Mouse (Mus musculus) forebrain, embryonic 11.5 days (tissue): ENCODE results near the gene Mafb. TPM values are rescaled to one million over a fixed set of nuclear protein-coding genes. Genes with fewer than 3 reads are reported as not detected.
A peak's percentile ranks its signal among the peaks of the same experiment; 100 is the strongest.

Experiments used
- ATAC-seq: fragments of 200-750 bp; cut with Nextera tagmentation; replicated peaks from 2 replicates; pipeline ENCODE4 v1.8.0; 2017; ENCODE audit warnings: moderate TSS enrichment; ENCODE audit not compliant: low FRiP score
- DNase-seq: peaks from one replicate; pipeline ENCODE4 v3.0.0-alpha.2; 2017; ENCODE audit warnings: low spot score
- H3K27ac ChIP-seq: fragments of 300-500 bp; sonication (generic); 2 replicates; pipeline ENCODE4 v1.5.1; 2014; ENCODE audit warnings: low read depth, low read length
- H3K27me3 ChIP-seq: fragments of 300-500 bp; sonication (generic); 2 replicates; pipeline ENCODE4 v1.6.1; 2014; ENCODE audit warnings: mild to moderate bottlenecking, low read length, mixed read lengths; ENCODE audit not compliant: control insufficient read depth, insufficient read depth
- H3K36me3 ChIP-seq: fragments of 300-500 bp; sonication (generic); 2 replicates; pipeline ENCODE4 v1.6.1; 2014; ENCODE audit warnings: mild to moderate bottlenecking, low read length, moderate library complexity, mixed read lengths; ENCODE audit not compliant: control insufficient read depth, insufficient read depth
- H3K4me1 ChIP-seq: fragments of 300-500 bp; sonication (generic); replicated peaks from 2 replicates; pipeline ENCODE4 v1.6.1; 2014; ENCODE audit warnings: low read length, mixed read lengths; ENCODE audit not compliant: control insufficient read depth, insufficient read depth
- H3K4me2 ChIP-seq: fragments of 300-500 bp; sonication (generic); 2 replicates; pipeline ENCODE4 v1.6.1; 2014; ENCODE audit warnings: low read depth, mild to moderate bottlenecking, low read length, moderate library complexity, mixed read lengths; ENCODE audit not compliant: severe bottlenecking
- H3K4me3 ChIP-seq: fragments of 300-500 bp; sonication (generic); 2 replicates; pipeline ENCODE4 v1.5.1; 2014; ENCODE audit warnings: low read depth, low read length
- H3K9ac ChIP-seq: fragments of 300-500 bp; sonication (generic); 2 replicates; pipeline ENCODE4 v1.6.1; 2014; ENCODE audit warnings: low read length
- H3K9me3 ChIP-seq: fragments of 300-500 bp; sonication (generic); 2 replicates; pipeline ENCODE4 v1.6.1; 2016; ENCODE audit warnings: low read length, mixed read lengths; ENCODE audit not compliant: control insufficient read depth
- WGBS: fragments of 180-500 bp; shearing (Covaris S2); extraction: QIAGEN DNeasy Blood & Tissue Kit; methylation state at CpG from one replicate; pipeline ENCODE4 v1.1.7; 2014; 5-methylcytosine and 5-hydroxymethylcytosine counted together
- polyA plus RNA-seq: library from polyadenylated mRNA; unstranded; fragments of >200 nt; fragmentation: Nextera tagmentation; extraction: Ambion mirVana; gene quantifications from 2 replicates; pipeline ENCODE4 v1.2.1, GENCODE M21; 2014

Mafb gene
- polyA plus RNA-seq, 1 experiment from 2014 or later = 5.3 TPM

- Histone ChIP-seq H3K4me1 (peaks cover 3% of the 10 kb centered on the region; the same call in 1 of the 2 replicates), H3K27ac (no peak overlapping the region), H3K9me3 (no peaks in the 10 kb centered on the region)
These were observed 21.2 kb downstream of the Mafb start for GRCm38 (mm10) chr2:160345644-160346043.

GRCm38 (mm10) chr2:160340121-160340520 is 26.7 kb downstream of the Mafb start:
- H3K27me3 ChIP-seq = no peaks in the 10 kb centered on the region; the same call in 1 of the 2 replicates
- ATAC-seq (no peak), DNase-seq (no peak)
- H3K4me2 ChIP-seq = no peak overlapping the region
- H3K9ac ChIP-seq = no peak overlapping the region
- no peak overlapping the region for H3K4me3 ChIP-seq
- H3K27ac ChIP-seq = no peak overlapping the region
- no peaks in the 10 kb centered on the region for H3K36me3 ChIP-seq
- H3K4me1 ChIP-seq = no peaks in the 10 kb centered on the region
- WGBS = 72% methylated on average over 4 of the region's 4 CpGs
- no peaks in the 10 kb centered on the region for H3K9me3 ChIP-seq

More at GRCm38 (mm10) chr2:160345644-160346043, 21.2 kb downstream of the Mafb start:
- ATAC-seq = no peak
- H3K27me3 ChIP-seq = no peaks in the 10 kb centered on the region; the same call in 1 of the 2 replicates
- no peak for DNase-seq
- no peaks in the 10 kb centered on the region for H3K36me3 ChIP-seq
- H3K9ac ChIP-seq = no peak overlapping the region
- H3K4me2 ChIP-seq = no peak overlapping the region
- H3K4me3 ChIP-seq = no peak overlapping the region

DNA sequence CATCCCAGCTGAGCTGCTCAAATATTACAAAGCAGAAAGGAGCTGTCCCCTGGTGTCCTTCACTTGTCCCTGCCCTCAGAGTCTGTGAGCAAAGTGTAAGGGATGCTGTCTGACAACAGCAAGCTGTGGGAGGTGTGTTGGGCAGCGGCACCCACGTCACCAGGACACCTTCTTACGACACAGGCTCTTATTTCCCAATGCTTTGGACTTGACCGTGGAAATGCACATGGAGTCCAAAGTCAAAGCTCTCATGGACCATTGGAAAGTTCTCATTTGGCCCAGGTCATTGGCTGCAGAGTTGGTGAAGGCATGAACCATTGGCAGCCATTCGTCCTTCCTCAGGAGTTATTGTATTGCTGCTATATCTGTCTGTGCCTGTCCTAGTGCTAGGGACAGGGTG is 27.3 kb downstream of the Mafb start:
- Histone ChIP-seq H3K4me1 (no peaks in the 10 kb centered on the region), H3K9me3 (no peaks in the 10 kb centered on the region), H3K36me3 (no peaks in the 10 kb centered on the region), H3K9ac (no peak overlapping the region), H3K27me3 (no peaks in the 10 kb centered on the region; the same call in 1 of the 2 replicates), H3K4me2 (no peak overlapping the region), H3K27ac (no peak overlapping the region), H3K4me3 (no peak overlapping the region)
- DNase-seq = no peak
- 94% methylated on average over 5 of the region's 5 CpGs for WGBS
- no peak for ATAC-seq

DNA sequence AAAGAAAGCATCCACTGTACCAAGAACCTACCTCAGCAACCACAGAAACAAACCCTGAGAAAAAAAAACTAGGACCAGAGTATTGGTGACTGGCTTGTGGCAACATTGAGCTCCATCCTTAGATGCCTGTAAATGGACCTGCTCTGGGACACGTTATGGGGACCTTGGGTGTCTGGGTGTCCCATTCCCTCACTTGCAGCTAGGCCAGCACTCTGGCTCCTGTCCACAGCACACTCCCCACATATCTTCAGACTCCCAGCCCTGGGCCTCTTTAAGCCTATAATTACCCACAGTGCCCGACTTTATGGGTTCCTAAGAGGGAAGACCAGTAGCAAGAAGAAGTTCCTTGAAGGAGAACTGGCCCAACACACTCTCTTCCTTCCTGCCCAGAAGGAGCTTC is 30.8 kb downstream of the Mafb start:
- DNase-seq = no peak
- no peaks in the 10 kb centered on the region for H3K9me3 ChIP-seq
- ATAC-seq = no peak
- H3K27ac ChIP-seq = no peak overlapping the region
- WGBS = 64% methylated on average over 2 of the region's 2 CpGs
- H3K4me3 ChIP-seq = no peak overlapping the region
- H3K9ac ChIP-seq = no peak overlapping the region
- peaks cover 2% of the 10 kb centered on the region for H3K27me3 ChIP-seq
- H3K4me2 ChIP-seq = no peak overlapping the region
- H3K4me1 ChIP-seq = no peaks in the 10 kb centered on the region
- no peaks in the 10 kb centered on the region for H3K36me3 ChIP-seq

GRCm38 (mm10) chr2:160335043-160335442 is 31.8 kb downstream of the Mafb start:
- DNase-seq = no peak
- Histone ChIP-seq H3K36me3 (no peaks in the 10 kb centered on the region), H3K4me2 (no peak overlapping the region), H3K27ac (no peak overlapping the region), H3K4me1 (no peaks in the 10 kb centered on the region), H3K27me3 (peaks cover 2% of the 10 kb centered on the region; the same call in 1 of the 2 replicates), H3K9ac (no peak overlapping the region), H3K4me3 (no peak overlapping the region), H3K9me3 (no peaks in the 10 kb centered on the region)
- WGBS = 88% methylated on average over 1 of the region's 1 CpGs
- ATAC-seq = no peak

GRCm38 (mm10) chr2:160334111-160334661 is 32.7 kb downstream of the Mafb start, which contains the start of gene Gm826:
Gene Gm826, minus strand, starts transcription at chr2:160334162.
- Histone ChIP-seq H3K36me3 (no peaks in the 10 kb centered on the region), H3K4me1 (no peaks in the 10 kb centered on the region), H3K4me2 (no peak within 1 kb of the TSS), H3K9ac (no peak within 1 kb of the TSS; the same call in 1 of the 2 replicates), H3K9me3 (no peaks in the 10 kb centered on the region), H3K27me3 (peaks cover 2% of the 10 kb centered on the region; the same call in 1 of the 2 replicates), H3K4me3 (no peak within 1 kb of the TSS), H3K27ac (no peak within 1 kb of the TSS)
- 81% methylated on average over 4 of the region's 4 CpGs for WGBS
- DNase-seq (no peak), ATAC-seq (no peak)

DNA sequence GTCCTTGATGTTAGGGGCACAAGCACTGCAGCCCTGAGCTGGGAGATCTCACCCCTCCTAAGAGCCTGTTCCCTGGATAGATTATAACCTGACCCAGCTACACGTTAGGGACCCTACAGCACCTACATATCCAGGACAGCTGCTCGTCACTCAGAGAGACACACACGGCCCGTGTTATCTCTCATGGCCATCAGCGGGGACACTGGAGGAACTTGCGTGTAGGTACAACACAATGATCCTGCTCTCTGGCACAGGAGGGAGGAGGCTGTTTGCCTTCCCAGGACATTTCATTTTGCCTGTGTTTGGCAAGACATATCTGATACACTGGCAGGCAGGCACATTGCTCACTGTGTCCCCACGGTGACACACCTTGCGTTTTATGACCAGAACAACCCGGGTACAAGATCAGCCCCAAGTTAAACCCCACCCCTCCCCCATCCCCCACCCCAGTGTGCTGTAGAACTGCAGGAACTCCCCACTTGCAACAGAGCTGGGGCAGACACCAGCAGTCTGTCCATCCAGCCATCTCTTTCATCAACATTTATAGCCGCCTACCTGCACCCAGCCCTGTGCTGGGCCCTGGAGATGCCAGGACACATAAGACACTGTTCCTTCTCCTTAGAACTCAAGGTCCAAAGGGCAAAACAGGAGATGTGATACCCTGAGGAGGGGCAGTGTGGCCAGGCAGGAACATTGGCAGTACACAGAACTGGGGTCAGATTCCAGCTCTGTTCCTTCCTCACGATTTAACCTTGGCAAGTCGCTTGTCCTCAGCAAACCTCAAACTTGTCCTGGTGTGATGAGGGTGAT is 34.1 kb downstream of the Mafb start:
- no peaks in the 10 kb centered on the region for H3K36me3 ChIP-seq
- H3K4me1 ChIP-seq = no peaks in the 10 kb centered on the region
- ATAC-seq (no peak), DNase-seq (no peak)
- H3K27ac ChIP-seq = no peak overlapping the region
- WGBS = 92% methylated on average over 12 of the region's 12 CpGs
- H3K9me3 ChIP-seq = no peaks in the 10 kb centered on the region
- no peak overlapping the region for H3K4me2 ChIP-seq
- no peak overlapping the region for H3K9ac ChIP-seq
- H3K27me3 ChIP-seq = peaks cover 2% of the 10 kb centered on the region; the same call in 1 of the 2 replicates
- H3K4me3 ChIP-seq = no peak overlapping the region

DNA sequence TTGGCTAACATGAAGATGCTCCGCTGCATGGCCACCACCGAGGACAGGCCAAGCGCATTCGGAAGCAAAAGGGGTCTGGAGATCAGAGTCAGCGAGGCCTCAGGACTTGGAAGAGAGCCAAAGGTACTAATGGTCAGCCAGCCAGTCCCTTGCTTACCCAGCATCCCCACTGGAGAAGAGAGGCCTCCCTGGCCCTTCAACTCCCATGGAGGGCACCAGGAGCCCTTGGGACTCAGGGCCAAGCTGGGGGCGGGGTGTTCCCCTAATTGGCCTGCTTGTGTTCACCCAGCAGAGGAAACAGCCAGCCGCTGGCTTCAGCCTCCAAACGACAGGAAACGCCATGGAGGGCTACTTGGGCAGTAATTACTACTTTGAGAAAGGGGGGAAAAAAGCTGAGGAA is 38.0 kb downstream of the Mafb start:
- no peak for ATAC-seq
- Histone ChIP-seq H3K4me2 (no peak overlapping the region), H3K4me3 (no peak overlapping the region), H3K27ac (no peak overlapping the region), H3K4me1 (no peaks in the 10 kb centered on the region), H3K9me3 (no peaks in the 10 kb centered on the region), H3K36me3 (no peaks in the 10 kb centered on the region), H3K9ac (no peak overlapping the region), H3K27me3 (peaks cover 2% of the 10 kb centered on the region; the same call in 1 of the 2 replicates)
- DNase-seq = peak; percentile 51
- 58% methylated on average over 9 of the region's 9 CpGs for WGBS
